Mouse (Mus musculus) forebrain, embryonic 12.5 days (tissue): ENCODE results near the gene Gzmd. TPM values are rescaled to one million over a fixed set of nuclear protein-coding genes. Genes with fewer than 3 reads are reported as not detected.

Source experiments
- microRNA-seq: library from miRNA; unstranded; fragments of <30 nt; microRNA quantifications from one replicate; pipeline ENCODE4, GENCODE M21; 2017
- polyA plus RNA-seq: library from polyadenylated mRNA; unstranded; fragments of >200 nt; fragmentation: Nextera tagmentation; extraction: Ambion mirVana; gene quantifications from 2 replicates; pipeline ENCODE4 v1.2.1, GENCODE M21; 2016

The Gzmd gene
- polyA plus RNA-seq, 1 experiment from 2014 or later, result not detected

Small RNA genes within 50 kb of the gene (microRNA-seq; reads per million reads assigned to microRNA genes)
- gene Mir6949, result not detected

Other genes with a start within 250 kb of the Gzmd start
- gene Cbln3, start 248.2 kb downstream of the Gzmd start, polyA plus RNA-seq, result 0.04 and 0.27 TPM in 2 replicates
- gene Khnyn, start 247.7 kb downstream of the Gzmd start, polyA plus RNA-seq, result 18.9 and 21.2 TPM in 2 replicates
- gene Sdr39u1, start 232.3 kb downstream of the Gzmd start, polyA plus RNA-seq, result 42.6 and 51.0 TPM in 2 replicates
- gene Cma1, start 187.9 kb downstream of the Gzmd start, polyA plus RNA-seq, result not detected in 2 replicates
- gene Cma2, start 181.6 kb downstream of the Gzmd start, polyA plus RNA-seq, result not detected in 2 replicates
- gene Mcpt1, start 114.6 kb downstream of the Gzmd start, polyA plus RNA-seq, result not detected in 2 replicates
- gene Mcpt9, start 102.1 kb downstream of the Gzmd start, polyA plus RNA-seq, result not detected in 2 replicates
- not detected in 2 replicates for gene Mcpt2, start 90.6 kb downstream of the Gzmd start, polyA plus RNA-seq
- gene Mcpt4, start 70.3 kb downstream of the Gzmd start, polyA plus RNA-seq, result not detected in 2 replicates
- not detected in 2 replicates for gene Mcpt8, start 47.3 kb downstream of the Gzmd start, polyA plus RNA-seq
- gene Ctsg, start 30.0 kb downstream of the Gzmd start, polyA plus RNA-seq, result not detected in 2 replicates
- not detected in 2 replicates for gene Gzme, start 12.0 kb downstream of the Gzmd start, polyA plus RNA-seq
- gene Gzmg, start 27.0 kb upstream of the Gzmd start, polyA plus RNA-seq, result not detected in 2 replicates
- not detected in 2 replicates for gene Gzmn, start 42.0 kb upstream of the Gzmd start, polyA plus RNA-seq
- gene Gzmf, start 78.8 kb upstream of the Gzmd start, polyA plus RNA-seq, result not detected in 2 replicates
- not detected in 2 replicates for gene Gzmc, start 102.0 kb upstream of the Gzmd start, polyA plus RNA-seq
- gene Gzmb, start 129.7 kb upstream of the Gzmd start, polyA plus RNA-seq, result not detected in 2 replicates
- gene Atp12a, start 232.5 kb upstream of the Gzmd start, polyA plus RNA-seq, result 0.06 and 0.10 TPM in 2 replicates